Mouse (Mus musculus) spleen, adult 18-20 months (tissue): Measurements from ENCODE around the gene Nim1k.
"Not testable (repeated sequence)": the region's sequence is repeated elsewhere in the genome, so short reads cannot be mapped to it uniquely, and the experiment has no call there.

Source experiments
- DNase-seq, 2 experiments: peaks; one replicate each; pipeline ENCODE4 v3.0.0; 2022; ENCODE audit warnings: mixed read lengths in 2 of 2

Gene Nim1k

GRCm38 (mm10) chr13:119727608-119728387 lies 27.9 kb downstream of the Nim1k start:
- no peak for DNase-seq

GRCm38 (mm10) chr13:119724541-119724940 lies 31.1 kb downstream of the Nim1k start:
- no peak for DNase-seq

- no peak for DNase-seq
Observed at GRCm38 (mm10) chr13:119723368-119723767, 32.3 kb downstream of the Nim1k start.

- no peak for DNase-seq
Observed at GRCm38 (mm10) chr13:119722447-119722846, 33.2 kb downstream of the Nim1k start.

- DNase-seq: no peak
Observed at GRCm38 (mm10) chr13:119716105-119716504, 39.6 kb downstream of the Nim1k start.

- no peak for DNase-seq
Observed at GRCm38 (mm10) chr13:119713821-119714220, 41.9 kb downstream of the Nim1k start.

GRCm38 (mm10) chr13:119713107-119713787 lies 42.4 kb downstream of the Nim1k start:
- DNase-seq: no peak

GRCm38 (mm10) chr13:119712463-119712862 lies 43.2 kb downstream of the Nim1k start:
- DNase-seq: no peak

- no peak for DNase-seq
Observed at GRCm38 (mm10) chr13:119710268-119710610, 45.4 kb downstream of the Nim1k start.

GRCm38 (mm10) chr13:119709388-119710267 lies 46.1 kb downstream of the Nim1k start:
- no peak for DNase-seq

- no peak for DNase-seq
Observed at GRCm38 (mm10) chr13:119708941-119709340, 46.7 kb downstream of the Nim1k start.

- DNase-seq: no peak
Observed at GRCm38 (mm10) chr13:119707906-119708305, 47.8 kb downstream of the Nim1k start.

- DNase-seq: no peak
Observed at GRCm38 (mm10) chr13:119706953-119707352, 48.7 kb downstream of the Nim1k start.

GRCm38 (mm10) chr13:119706278-119706880 lies 49.3 kb downstream of the Nim1k start:
- not testable (repeated sequence) for DNase-seq

GRCm38 (mm10) chr13:119704280-119704679 lies 51.4 kb downstream of the Nim1k start:
- DNase-seq: no peak

GRCm38 (mm10) chr13:119698436-119698835 lies 57.2 kb downstream of the Nim1k start:
- DNase-seq: no peak

- no peak for DNase-seq
Observed at GRCm38 (mm10) chr13:119696496-119696895, 59.2 kb downstream of the Nim1k start.

GRCm38 (mm10) chr13:119695676-119696075 lies 60.0 kb downstream of the Nim1k start:
- no peak for DNase-seq

- DNase-seq: not testable (repeated sequence)
Observed at GRCm38 (mm10) chr13:119691958-119692357, 63.7 kb downstream of the Nim1k start.

GRCm38 (mm10) chr13:119690876-119691620 lies 64.6 kb downstream of the Nim1k start:
- DNase-seq: no peak

GRCm38 (mm10) chr13:119690039-119690728 lies 65.5 kb downstream of the Nim1k start, which contains the start of gene Hmgcs1:
Gene Hmgcs1, plus strand, starts transcription at chr13:119690379.
- peak; percentile 95 to 98 for DNase-seq

GRCm38 (mm10) chr13:119689709-119690038 lies 66.0 kb downstream of the Nim1k start:
- DNase-seq: no peak
